Mouse (Mus musculus) cerebellum, adult 11 months (tissue): ENCODE measurements at regions not wholly inside any gene's neighbourhood (a gene's known extent, or its start where the extent isn't known, plus 50 kb on each side); places are given as distances from the start of the nearest gene placed in this dataset.

Experiments used
- DNase-seq: peaks from one replicate; pipeline ENCODE4 v3.0.0; 2022

GRCm38 (mm10) chr12:9091951-9092350 is 62.2 kb downstream of the Ttc32 start:
- no peak for DNase-seq

GRCm38 (mm10) chr12:9095061-9095460 is 65.3 kb downstream of the Ttc32 start:
- no peak for DNase-seq

GRCm38 (mm10) chr12:9106416-9106815 is 76.6 kb downstream of the Ttc32 start:
- DNase-seq: no peak

- no peak for DNase-seq
Measured at GRCm38 (mm10) chr12:9109806-9110205, 80.0 kb downstream of the Ttc32 start.

- DNase-seq: no peak
Measured at GRCm38 (mm10) chr12:9112161-9112674, 82.4 kb downstream of the Ttc32 start.

- DNase-seq: peak; percentile 22
Measured at GRCm38 (mm10) chr12:9113652-9114051, 83.9 kb downstream of the Ttc32 start.

- DNase-seq: no peak
Measured at GRCm38 (mm10) chr12:9114061-9114460, 84.3 kb downstream of the Ttc32 start.

- DNase-seq: no peak
Measured at GRCm38 (mm10) chr12:9118576-9118975, 88.8 kb downstream of the Ttc32 start.

- no peak for DNase-seq
Measured at GRCm38 (mm10) chr12:9127931-9128550, 98.2 kb downstream of the Ttc32 start.

GRCm38 (mm10) chr12:9128581-9129275 is 98.9 kb downstream of the Ttc32 start:
- DNase-seq: no peak

- no peak for DNase-seq
Measured at GRCm38 (mm10) chr12:9132621-9133020, 102.8 kb downstream of the Ttc32 start.

- DNase-seq: peak; percentile 67
Measured at GRCm38 (mm10) chr12:9133890-9134870, 104.4 kb downstream of the Ttc32 start.

GRCm38 (mm10) chr12:9151001-9151400 is 121.2 kb downstream of the Ttc32 start:
- DNase-seq: no peak

GRCm38 (mm10) chr12:9151426-9151825 is 121.6 kb downstream of the Ttc32 start:
- no peak for DNase-seq

- no peak for DNase-seq
Measured at GRCm38 (mm10) chr12:9154491-9154890, 124.7 kb downstream of the Ttc32 start.

GRCm38 (mm10) chr12:9156794-9157193 is 127.0 kb downstream of the Ttc32 start:
- DNase-seq: no peak

- no peak for DNase-seq
Measured at GRCm38 (mm10) chr12:9158751-9159150, 129.0 kb downstream of the Ttc32 start.

GRCm38 (mm10) chr12:9165367-9165940 is 135.7 kb downstream of the Ttc32 start:
- DNase-seq: no peak

GRCm38 (mm10) chr12:9166218-9166908 is 136.6 kb downstream of the Ttc32 start:
- no peak for DNase-seq

GRCm38 (mm10) chr12:9169008-9169407 is 139.2 kb downstream of the Ttc32 start:
- DNase-seq: no peak

- DNase-seq: no peak
Measured at GRCm38 (mm10) chr12:9173680-9174079, 143.9 kb downstream of the Ttc32 start.

- DNase-seq: no peak
Measured at GRCm38 (mm10) chr12:9174327-9174726, 144.5 kb downstream of the Ttc32 start.
